Mouse (Mus musculus): ENCODE measurements at regions not wholly inside any gene's neighbourhood (a gene's known extent, or its start where the extent isn't known, plus 50 kb on each side); places are given as distances from the start of the nearest gene placed in this dataset.

- in situ Hi-C loops (cut with MboI; ENCODE audit: low sequenced_read_pairs in 2 of 2, unreplicated experiment in 2 of 2) = loop anchor here in 1 of 2 experiments (10.0 kb wide), 1 partner anchor 392 kb away; no protein-coding TSS in a partner anchor
- DNase-seq (ENCODE audit: low read depth, low spot score) = no peak
- no peak overlapping the region for H3K4me3 ChIP-seq (ENCODE audit: insufficient read depth in 1 of 2, low read depth in 1 of 2, low read length in 2 of 2, poor library complexity in 1 of 2, severe bottlenecking in 1 of 2)
- TF ChIP-seq HCFC1 (IDR thresholded peaks at IDR 0.05; ENCODE audit: borderline replicate concordance, insufficient read depth, low read length) = no peak
- no peak for TF ChIP-seq MAFK (IDR thresholded peaks at IDR 0.05; ENCODE audit: insufficient read depth, low read depth, low read length)
- no peak for TF ChIP-seq CHD2 (IDR thresholded peaks at IDR 0.05; ENCODE audit: low read depth, low read length)
- TF ChIP-seq ZNF384 (IDR thresholded peaks at IDR 0.05; ENCODE audit: low read depth, low read length) = no peak
- no peak for TF ChIP-seq ZC3H11A (IDR thresholded peaks at IDR 0.05; ENCODE audit: borderline replicate concordance, low read depth, low read length)
- H3K4me1 ChIP-seq (ENCODE audit: control insufficient read depth in 2 of 2, insufficient read depth in 2 of 2, low read length in 2 of 2, poor library complexity in 1 of 2) = no peaks in the 10 kb centered on the region; a peak in 1 of 4 replicates
- no peak overlapping the region for H3K27ac ChIP-seq (ENCODE audit: insufficient read depth, low read depth, low read length, poor library complexity, severe bottlenecking)
- H3K9me3 ChIP-seq (ENCODE audit: control insufficient read depth, insufficient read depth, low read depth, low read length) = no peaks in the 10 kb centered on the region
- H3K36me3 ChIP-seq (ENCODE audit: control insufficient read depth, insufficient read depth, low read length, poor library complexity, severe bottlenecking) = no peaks in the 10 kb centered on the region
- H3K9ac ChIP-seq (ENCODE audit: insufficient read depth, low read depth, low read length, poor library complexity, severe bottlenecking) = no peak overlapping the region
Observed at GRCm38 (mm10) chr12:82072810-82073465, 96.2 kb upstream of the Sipa1l1 start.

- no peak for DNase-seq (ENCODE audit: low read depth, low spot score)
Observed at GRCm38 (mm10) chr12:82075479-82076221, 93.5 kb upstream of the Sipa1l1 start.

GRCm38 (mm10) chr12:82076766-82077165 lies 92.4 kb upstream of the Sipa1l1 start:
- in situ Hi-C loops (cut with MboI; ENCODE audit: low sequenced_read_pairs in 2 of 2, unreplicated experiment in 2 of 2) = loop anchor here (10.0 to 25.0 kb wide), 2 partner anchors 89 to 388 kb away; no protein-coding TSS in a partner anchor
- H3K4me3 ChIP-seq (ENCODE audit: insufficient read depth in 1 of 2, low read depth in 1 of 2, low read length in 2 of 2, poor library complexity in 1 of 2, severe bottlenecking in 1 of 2) = no peak overlapping the region
- no peaks in the 10 kb centered on the region for H3K9me3 ChIP-seq (ENCODE audit: control insufficient read depth, insufficient read depth, low read depth, low read length)
- no peaks in the 10 kb centered on the region for H3K36me3 ChIP-seq (ENCODE audit: control insufficient read depth, insufficient read depth, low read length, poor library complexity, severe bottlenecking)
- no peak overlapping the region for H3K9ac ChIP-seq (ENCODE audit: insufficient read depth, low read depth, low read length, poor library complexity, severe bottlenecking)
- DNase-seq (ENCODE audit: low read depth, low spot score) = no peak
- no peaks in the 10 kb centered on the region; a peak in 1 of 4 replicates for H3K4me1 ChIP-seq (ENCODE audit: control insufficient read depth in 2 of 2, insufficient read depth in 2 of 2, low read length in 2 of 2, poor library complexity in 1 of 2)
- TF ChIP-seq CHD2 (IDR thresholded peaks at IDR 0.05; ENCODE audit: low read depth, low read length) (no peak), ZC3H11A (IDR thresholded peaks at IDR 0.05; ENCODE audit: borderline replicate concordance, low read depth, low read length) (no peak), MAFK (IDR thresholded peaks at IDR 0.05; ENCODE audit: insufficient read depth, low read depth, low read length) (no peak), ZNF384 (IDR thresholded peaks at IDR 0.05; ENCODE audit: low read depth, low read length) (no peak), HCFC1 (IDR thresholded peaks at IDR 0.05; ENCODE audit: borderline replicate concordance, insufficient read depth, low read length) (no peak)
- H3K27ac ChIP-seq (ENCODE audit: insufficient read depth, low read depth, low read length, poor library complexity, severe bottlenecking) = no peak overlapping the region

More at GRCm38 (mm10) chr12:82075479-82076221, 93.5 kb upstream of the Sipa1l1 start:
- H3K27ac ChIP-seq (ENCODE audit: insufficient read depth, low read depth, low read length, poor library complexity, severe bottlenecking) = no peak overlapping the region
- H3K9me3 ChIP-seq (ENCODE audit: control insufficient read depth, insufficient read depth, low read depth, low read length) = no peaks in the 10 kb centered on the region
- H3K36me3 ChIP-seq (ENCODE audit: control insufficient read depth, insufficient read depth, low read length, poor library complexity, severe bottlenecking) = no peaks in the 10 kb centered on the region
- H3K9ac ChIP-seq (ENCODE audit: insufficient read depth, low read depth, low read length, poor library complexity, severe bottlenecking) = no peak overlapping the region
- TF ChIP-seq ZNF384 (IDR thresholded peaks at IDR 0.05; ENCODE audit: low read depth, low read length) = no peak
- no peak for TF ChIP-seq ZC3H11A (IDR thresholded peaks at IDR 0.05; ENCODE audit: borderline replicate concordance, low read depth, low read length)
- no peak for TF ChIP-seq MAFK (IDR thresholded peaks at IDR 0.05; ENCODE audit: insufficient read depth, low read depth, low read length)
- no peak for TF ChIP-seq HCFC1 (IDR thresholded peaks at IDR 0.05; ENCODE audit: borderline replicate concordance, insufficient read depth, low read length)
- TF ChIP-seq CHD2 (IDR thresholded peaks at IDR 0.05; ENCODE audit: low read depth, low read length) = no peak
- no peak overlapping the region for H3K4me3 ChIP-seq (ENCODE audit: insufficient read depth in 1 of 2, low read depth in 1 of 2, low read length in 2 of 2, poor library complexity in 1 of 2, severe bottlenecking in 1 of 2)
- in situ Hi-C loops (cut with MboI; ENCODE audit: low sequenced_read_pairs in 2 of 2, unreplicated experiment in 2 of 2) = loop anchor here (10.0 to 25.0 kb wide), 2 partner anchors 88 to 389 kb away; no protein-coding TSS in a partner anchor
- H3K4me1 ChIP-seq (ENCODE audit: control insufficient read depth in 2 of 2, insufficient read depth in 2 of 2, low read length in 2 of 2, poor library complexity in 1 of 2) = no peaks in the 10 kb centered on the region; a peak in 1 of 4 replicates

DNA sequence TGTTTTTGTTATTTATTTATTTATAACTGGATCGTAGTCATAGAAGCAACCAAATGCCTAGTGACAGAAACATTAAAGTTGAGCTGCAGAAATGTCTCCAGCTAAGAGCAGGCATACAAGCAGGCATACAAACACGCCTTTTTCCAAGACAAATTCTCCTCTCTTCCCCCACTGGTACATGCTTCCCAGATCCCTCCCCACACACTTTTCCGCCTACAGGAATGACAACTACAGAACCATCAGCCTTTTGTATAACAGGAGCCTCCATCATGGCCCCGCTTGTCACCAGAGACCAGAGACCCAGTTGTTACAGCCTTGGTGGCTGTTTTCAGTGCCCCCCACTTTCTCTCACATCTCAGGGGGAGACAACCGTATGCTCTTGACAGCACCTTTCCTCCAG lies 91.2 kb upstream of the Sipa1l1 start:
- DNase-seq (ENCODE audit: low read depth, low spot score) = no peak
- in situ Hi-C loops (cut with MboI; ENCODE audit: low sequenced_read_pairs in 2 of 2, unreplicated experiment in 2 of 2) = loop anchor here (10.0 to 25.0 kb wide), 2 partner anchors 91 to 387 kb away; no protein-coding TSS in a partner anchor
- no peaks in the 10 kb centered on the region; a peak in 1 of 4 replicates for H3K4me1 ChIP-seq (ENCODE audit: control insufficient read depth in 2 of 2, insufficient read depth in 2 of 2, low read length in 2 of 2, poor library complexity in 1 of 2)
- no peak for TF ChIP-seq ZNF384 (IDR thresholded peaks at IDR 0.05; ENCODE audit: low read depth, low read length)
- TF ChIP-seq MAFK (IDR thresholded peaks at IDR 0.05; ENCODE audit: insufficient read depth, low read depth, low read length) = no peak
- TF ChIP-seq ZC3H11A (IDR thresholded peaks at IDR 0.05; ENCODE audit: borderline replicate concordance, low read depth, low read length) = no peak
- TF ChIP-seq HCFC1 (IDR thresholded peaks at IDR 0.05; ENCODE audit: borderline replicate concordance, insufficient read depth, low read length) = no peak
- no peak for TF ChIP-seq CHD2 (IDR thresholded peaks at IDR 0.05; ENCODE audit: low read depth, low read length)
- no peak overlapping the region for H3K9ac ChIP-seq (ENCODE audit: insufficient read depth, low read depth, low read length, poor library complexity, severe bottlenecking)
- no peaks in the 10 kb centered on the region for H3K9me3 ChIP-seq (ENCODE audit: control insufficient read depth, insufficient read depth, low read depth, low read length)
- H3K4me3 ChIP-seq (ENCODE audit: insufficient read depth in 1 of 2, low read depth in 1 of 2, low read length in 2 of 2, poor library complexity in 1 of 2, severe bottlenecking in 1 of 2) = no peak overlapping the region
- H3K27ac ChIP-seq (ENCODE audit: insufficient read depth, low read depth, low read length, poor library complexity, severe bottlenecking) = no peak overlapping the region
- H3K36me3 ChIP-seq (ENCODE audit: control insufficient read depth, insufficient read depth, low read length, poor library complexity, severe bottlenecking) = no peaks in the 10 kb centered on the region

All from ES-E14 (cell line).